ENCODE assay signal across 11 mouse cellular contexts in the genomic region with DNA sequence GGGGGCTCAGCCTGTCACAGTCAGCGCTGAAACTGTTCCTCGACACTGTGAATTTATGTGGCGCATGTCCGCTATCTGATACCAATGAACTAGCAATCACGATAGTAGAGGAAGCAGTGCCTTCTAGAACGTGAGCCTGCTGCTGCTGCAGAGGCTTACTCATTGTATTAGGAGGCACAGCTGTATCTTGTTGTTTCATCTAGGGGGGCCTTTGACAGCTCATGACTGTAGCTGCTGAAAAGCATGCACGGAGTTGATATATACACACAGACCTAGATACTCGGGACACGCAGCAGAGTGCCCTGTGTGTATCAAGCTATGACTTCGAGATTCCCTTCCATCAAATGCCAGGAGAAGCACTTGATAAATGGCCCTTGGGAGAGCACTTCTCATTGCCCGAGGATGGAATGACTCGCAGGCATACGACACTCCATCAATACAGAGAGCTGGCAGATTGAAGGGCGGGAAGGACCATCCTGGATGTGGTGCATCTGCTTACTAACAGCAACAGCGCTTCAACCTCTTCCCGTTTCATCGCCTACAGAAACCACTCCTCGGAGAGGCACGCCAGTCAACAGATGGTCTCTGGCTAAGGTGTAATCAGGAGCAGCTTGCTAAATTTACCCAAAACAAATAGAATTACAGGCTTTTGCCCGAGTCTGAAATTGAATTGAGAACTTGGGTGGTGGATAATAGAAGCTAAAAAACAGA.
DNase-seq lines count a peak whose midpoint lies in the region; ATAC-seq lines count a peak whose summit lies in the region.
"Had no signal": no experiment of that assay in that cellular context is flagged by ENCODE, and none has a peak within 500 bp of the region (broad histone marks: within the 10 kb centered on the region; RNA-seq: fewer than 3 reads in every experiment).

No protein-coding gene starts in this region.

- no peak overlapping the region for H3K27ac ChIP-seq in hindbrain, embryonic 16.5 days (ENCODE audit: low read depth, low read length)

- H3K4me1 ChIP-seq in hindbrain, embryonic 16.5 days (ENCODE audit: control insufficient read depth, insufficient read depth, low read depth, low read length), result peaks cover 3% of the 10 kb centered on the region

- H3K36me3 ChIP-seq in hindbrain, embryonic 16.5 days (ENCODE audit: control insufficient read depth, insufficient read depth, low read length), result no peaks in the 10 kb centered on the region

- no peak for DNase-seq in frontal cortex, postnatal 25 days (ENCODE audit: low spot score in 2 of 2)
- peak; percentile 38 to 42 for DNase-seq in left cerebral cortex, adult 18-20 months (ENCODE audit: low spot score in 2 of 2)
- DNase-seq in left cerebral cortex, postnatal 4 days, result no peak
- peak; percentile 40 for DNase-seq in right cerebral cortex, postnatal 25 days
- DNase-seq in adrenal gland, postnatal 36 days, result no peak
- no peak for DNase-seq in heart, postnatal 4 days
- DNase-seq: B cell, adult 2 months; kidney, adult 2 months had no signal

- H3K4me3 ChIP-seq in hindbrain, embryonic 16.5 days (ENCODE audit: low read length), result no peak overlapping the region

- no peak overlapping the region for H3K9ac ChIP-seq in hindbrain, embryonic 16.5 days (ENCODE audit: low read depth, low read length)

- H3K9me3 ChIP-seq in hindbrain, embryonic 16.5 days (ENCODE audit: control insufficient read depth, low read length), result no peaks in the 10 kb centered on the region

- 0 out of 2 replicates have a peak overlapping the region, but pooled peaks have one; percentile 2 for H3K4me2 ChIP-seq in hindbrain, embryonic 16.5 days (ENCODE audit: low read length)

- intact Hi-C loops in left cerebral cortex, postnatal 4 days (cut with DNase I), result no loop called here

- ATAC-seq in frontal cortex, adult (ENCODE audit: low TSS enrichment), result peak; percentile 72
- peak; percentile 55 for ATAC-seq in hindbrain, embryonic 16.5 days
- ATAC-seq: forebrain, embryonic 16.5 days had no signal

- WGBS in hindbrain, embryonic 16.5 days, result 68% methylated on average over 20 of the region's 20 CpGs

- H3K27me3 ChIP-seq in hindbrain, embryonic 16.5 days (replicated peaks; ENCODE audit: control insufficient read depth, insufficient read depth, low read length), result no peaks in the 10 kb centered on the region

Comparison
In these comparisons a context has a peak if more than half of its experiments do, and no peak if none do; other contexts are left out.
1. DNase-seq: peak in left cerebral cortex, adult 18-20 months (2 of 2) and right cerebral cortex, postnatal 25 days (single experiment); none in frontal cortex, postnatal 25 days (0 of 2), left cerebral cortex, postnatal 4 days (single experiment), adrenal gland, postnatal 36 days (0 of 2) and heart, postnatal 4 days (single experiment).